Mouse (Mus musculus): ENCODE measurements at regions not wholly inside any gene's neighbourhood (a gene's known extent, or its start where the extent isn't known, plus 50 kb on each side); places are given as distances from the start of the nearest gene placed in this dataset.

- TF ChIP-seq MAZ (IDR thresholded peaks at IDR 0.05; ENCODE audit: low read depth, low read length) (no peak), UBTF (IDR thresholded peaks at IDR 0.05; ENCODE audit: borderline replicate concordance, insufficient read depth, low read depth, low read length) (no peak)
Measured at GRCm38 (mm10) chr7:128854690-128855343, 110.1 kb downstream of the Sec23ip start (continued).

- no peak for TF ChIP-seq POLR2AphosphoS2 (IDR thresholded peaks at IDR 0.05; ENCODE audit: low read length)
- no peak for TF ChIP-seq MYC (IDR thresholded peaks at IDR 0.05; ENCODE audit: low read depth, low read length)
- TF ChIP-seq ZC3H11A (IDR thresholded peaks at IDR 0.05; ENCODE audit: low read depth, low read length): peak; percentile 59
- no peak for TF ChIP-seq BHLHE40 (IDR thresholded peaks at IDR 0.05; ENCODE audit: borderline replicate concordance, low read depth, low read length)
- no peak for TF ChIP-seq ZKSCAN1 (IDR thresholded peaks at IDR 0.05; ENCODE audit: low read depth, low read length)
- TF ChIP-seq SMC3 (IDR thresholded peaks at IDR 0.05; ENCODE audit: low read depth, low read length): peak; percentile 72
- TF ChIP-seq ELF1 (IDR thresholded peaks at IDR 0.05; ENCODE audit: low read depth, low read length): no peak
- TF ChIP-seq ZNF384 (IDR thresholded peaks at IDR 0.05; ENCODE audit: low read depth, low read length): no peak
- no peak for TF ChIP-seq HCFC1 (IDR thresholded peaks at IDR 0.05; ENCODE audit: low read depth, low read length)
- TF ChIP-seq NELFE (IDR thresholded peaks at IDR 0.05; ENCODE audit: low read depth, low read length): no peak
- no peak for TF ChIP-seq UBTF (IDR thresholded peaks at IDR 0.05; ENCODE audit: borderline replicate concordance, insufficient read depth, low read depth, low read length)
- TF ChIP-seq RAD21 (IDR thresholded peaks at IDR 0.05; ENCODE audit: low read depth, low read length): peak; percentile 83
- TF ChIP-seq MAFK (IDR thresholded peaks at IDR 0.05; ENCODE audit: borderline replicate concordance, low read depth, low read length): no peak
- no peak for TF ChIP-seq GABPA (IDR thresholded peaks at IDR 0.05; ENCODE audit: low read depth, low read length)
- no peak for TF ChIP-seq TCF12 (IDR thresholded peaks at IDR 0.05; ENCODE audit: low read depth, low read length)
- no peak for TF ChIP-seq TAL1 (IDR thresholded peaks at IDR 0.05; ENCODE audit: low read length)
- TF ChIP-seq RCOR1 (IDR thresholded peaks at IDR 0.05; ENCODE audit: low read depth, low read length): no peak
- no peak for TF ChIP-seq CHD1 (IDR thresholded peaks at IDR 0.05; ENCODE audit: low read depth, low read length)
- TF ChIP-seq MAZ (IDR thresholded peaks at IDR 0.05; ENCODE audit: low read depth, low read length): no peak
- TF ChIP-seq TBP (IDR thresholded peaks at IDR 0.05; ENCODE audit: low read depth, low read length): no peak
- TF ChIP-seq CTCF (IDR thresholded peaks at IDR 0.05 in 2 of 3, conservative IDR thresholded peaks at IDR 0.05 in 1 of 3; ENCODE audit: control insufficient read depth in 1 of 3, insufficient read depth in 1 of 3, low read depth in 2 of 3, low read length in 3 of 3, poor library complexity in 1 of 3, severe bottlenecking in 1 of 3): peak; percentile 85 to 90 (median 89)
- TF ChIP-seq SIN3A (IDR thresholded peaks at IDR 0.05; ENCODE audit: low read length): no peak
- no peak for TF ChIP-seq EP300 (IDR thresholded peaks at IDR 0.05; ENCODE audit: low read depth in 1 of 2, low read length in 2 of 2)
- Histone ChIP-seq H3K79me2 (ENCODE audit: control insufficient read depth, insufficient read depth, low read length, poor library complexity) (no peaks in the 10 kb centered on the region), H3K27me3 (ENCODE audit: control insufficient read depth in 1 of 2, insufficient read depth in 2 of 2, low read length in 2 of 2) (no peaks in the 10 kb centered on the region), H3K36me3 (ENCODE audit: control insufficient read depth in 1 of 2, insufficient read depth in 2 of 2, low read length in 2 of 2) (peaks cover 0 to under 1% of the 10 kb centered on the region in 2 experiments; a peak in 1 of 4 replicates), H3K9me3 (replicated peaks; ENCODE audit: insufficient read depth, low read length) (no peaks in the 10 kb centered on the region), H3K9ac (ENCODE audit: control insufficient read depth, low read depth, low read length, poor library complexity, severe bottlenecking) (no peak overlapping the region), H3K4me3 (ENCODE audit: control insufficient read depth in 1 of 2, insufficient read depth in 1 of 2, low read depth in 2 of 2, low read length in 2 of 2) (no peak overlapping the region), H3K27ac (ENCODE audit: control insufficient read depth, low read depth, low read length) (no peak overlapping the region), H3K4me1 (ENCODE audit: control insufficient read depth in 1 of 2, insufficient read depth in 2 of 2, low read length in 2 of 2) (peaks cover 0 to under 1% of the 10 kb centered on the region in 2 experiments; a peak in 2 of 4 replicates)
- peak; percentile 75 for DNase-seq (ENCODE audit: low read depth, low spot score)
Measured at GRCm38 (mm10) chr7:128860141-128860540, 115.4 kb downstream of the Sec23ip start.

All from MEL (cell line).